Mouse (Mus musculus) MEL-GATA-1-ER (cell line): ENCODE results near the gene Fam170b.

Experiments used
- DNase-seq: peaks from one replicate; pipeline ENCODE4 v3.0.0-alpha.2; 2012; ENCODE audit warnings: low read depth; ENCODE audit errors: extremely low read depth

Fam170b gene

GRCm38 (mm10) chr14:32833847-32834246, at the start of gene Fam170b:
Fam170b (plus strand) TSS chr14:32833962.
- no peak for DNase-seq

GRCm38 (mm10) chr14:32784130-32784747, 49.5 kb upstream of the Fam170b start:
- DNase-seq = no peak

- DNase-seq = no peak
Measured at GRCm38 (mm10) chr14:32784748-32785134, 49.0 kb upstream of the Fam170b start.

- no peak for DNase-seq
Measured at GRCm38 (mm10) chr14:32785556-32786130, 48.1 kb upstream of the Fam170b start, which contains the start of gene Tmem273. Tmem273 (plus strand) TSS chr14:32785963.

- no peak for DNase-seq
Measured at GRCm38 (mm10) chr14:32787691-32788090, 46.1 kb upstream of the Fam170b start.

- DNase-seq = no peak
Measured at GRCm38 (mm10) chr14:32796375-32796774, 37.4 kb upstream of the Fam170b start.

GRCm38 (mm10) chr14:32797803-32798202, 36.0 kb upstream of the Fam170b start:
- no peak for DNase-seq

- DNase-seq = no peak
Measured at GRCm38 (mm10) chr14:32798355-32798754, 35.4 kb upstream of the Fam170b start.

- DNase-seq = no peak
Measured at GRCm38 (mm10) chr14:32800048-32800447, 33.7 kb upstream of the Fam170b start.

GRCm38 (mm10) chr14:32801016-32801661, 32.6 kb upstream of the Fam170b start:
- DNase-seq = no peak

- no peak for DNase-seq
Measured at GRCm38 (mm10) chr14:32801662-32802024, 32.1 kb upstream of the Fam170b start.

- no peak for DNase-seq
Measured at GRCm38 (mm10) chr14:32810111-32810510, 23.7 kb upstream of the Fam170b start.

- no peak for DNase-seq
Measured at GRCm38 (mm10) chr14:32812429-32812828, 21.3 kb upstream of the Fam170b start.

- DNase-seq = no peak
Measured at GRCm38 (mm10) chr14:32814961-32815360, 18.8 kb upstream of the Fam170b start.

- no peak for DNase-seq
Measured at GRCm38 (mm10) chr14:32816533-32816932, 17.2 kb upstream of the Fam170b start.

GRCm38 (mm10) chr14:32817258-32817657, 16.5 kb upstream of the Fam170b start:
- no peak for DNase-seq

- no peak for DNase-seq
Measured at GRCm38 (mm10) chr14:32819297-32819696, 14.5 kb upstream of the Fam170b start.

GRCm38 (mm10) chr14:32822812-32823211, 10.9 kb upstream of the Fam170b start:
- DNase-seq = no peak

GRCm38 (mm10) chr14:32823861-32824260, 9.9 kb upstream of the Fam170b start:
- DNase-seq = no peak

- DNase-seq = no peak
Measured at GRCm38 (mm10) chr14:32824267-32825150, 9.3 kb upstream of the Fam170b start.

- no peak for DNase-seq
Measured at GRCm38 (mm10) chr14:32825426-32826032, 8.2 kb upstream of the Fam170b start.
